Mouse (Mus musculus) frontal cortex, postnatal 25 days (tissue): ENCODE measurements around the gene Olfr887.

Experiments used
- DNase-seq, 2 experiments: peaks; one replicate each; pipeline ENCODE4 v3.0.0; 2022; ENCODE audit warnings: low spot score in 2 of 2

Olfr887 gene

DNA sequence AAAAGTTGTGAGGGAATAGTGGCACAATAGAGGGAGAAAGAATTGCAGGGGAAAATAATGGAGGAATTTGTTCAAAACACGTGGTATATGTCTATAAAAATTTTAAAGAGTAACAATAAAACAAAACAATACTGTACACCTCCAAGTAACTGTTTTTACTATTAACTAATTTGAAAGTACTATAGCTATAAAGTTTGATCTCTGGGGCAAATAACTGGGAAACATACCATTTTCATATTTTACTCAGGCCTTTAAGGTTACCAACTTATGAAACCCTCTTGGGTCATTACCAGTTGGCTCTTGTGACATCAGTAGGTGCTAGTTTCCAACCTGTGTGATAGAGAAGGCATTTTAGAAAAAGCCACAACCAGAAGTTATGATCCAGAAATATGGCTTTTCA is at the start of gene Olfr887:
TSS of gene Olfr887 (plus strand) at position 301 of the 400 bp plus-strand sequence.
- DNase-seq, result no peak

DNA sequence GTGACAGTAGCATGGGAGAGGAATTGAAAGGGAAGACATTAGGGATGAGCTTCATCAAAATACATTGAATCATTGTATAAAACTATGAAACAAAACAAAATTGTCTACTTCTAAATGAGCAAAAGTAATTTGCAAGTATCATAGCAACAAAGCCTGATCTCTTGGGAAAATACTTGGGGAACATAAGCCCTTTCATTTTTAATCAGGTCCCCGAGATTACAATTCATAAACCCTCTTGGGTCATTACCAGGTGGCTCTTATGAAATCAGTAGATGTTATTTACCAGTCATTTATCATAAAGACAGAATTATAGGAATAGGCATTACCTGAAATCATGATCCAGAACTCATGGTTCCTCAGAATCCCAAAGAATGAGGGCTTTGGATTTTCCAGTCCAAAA is 37.6 kb upstream of the Olfr887 start, which contains the start of gene Olfr884:
TSS of gene Olfr884 (plus strand) at position 301 of the 400 bp plus-strand sequence.
- DNase-seq, result no peak

GRCm38 (mm10) chr9:38061022-38061421 is 22.9 kb upstream of the Olfr887 start, which contains the start of gene Olfr885:
Gene Olfr885 (plus strand): TSS chr9:38061322.
- DNase-seq, result no peak

DNA sequence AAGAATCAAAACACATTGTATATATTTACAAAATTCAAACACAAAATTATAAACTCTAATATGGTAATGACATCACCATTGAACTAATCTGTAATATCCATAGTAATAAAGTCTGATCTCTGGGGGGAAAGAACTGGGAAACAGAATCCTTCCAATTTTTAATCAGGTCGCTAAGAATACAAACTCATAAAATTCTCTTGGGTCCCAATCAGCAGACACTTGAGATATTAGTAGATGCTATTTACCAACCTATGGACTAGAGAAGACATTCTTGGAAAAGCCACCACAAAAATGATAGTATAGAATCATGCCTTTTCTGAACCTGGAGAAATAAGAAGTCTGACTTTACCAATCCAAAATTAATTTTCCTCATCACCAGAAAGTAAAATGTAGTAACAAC is 24.0 kb downstream of the Olfr887 start, which contains the start of gene Olfr888:
TSS of gene Olfr888 (plus strand) at position 301 of the 400 bp plus-strand sequence.
- no peak for DNase-seq

DNA sequence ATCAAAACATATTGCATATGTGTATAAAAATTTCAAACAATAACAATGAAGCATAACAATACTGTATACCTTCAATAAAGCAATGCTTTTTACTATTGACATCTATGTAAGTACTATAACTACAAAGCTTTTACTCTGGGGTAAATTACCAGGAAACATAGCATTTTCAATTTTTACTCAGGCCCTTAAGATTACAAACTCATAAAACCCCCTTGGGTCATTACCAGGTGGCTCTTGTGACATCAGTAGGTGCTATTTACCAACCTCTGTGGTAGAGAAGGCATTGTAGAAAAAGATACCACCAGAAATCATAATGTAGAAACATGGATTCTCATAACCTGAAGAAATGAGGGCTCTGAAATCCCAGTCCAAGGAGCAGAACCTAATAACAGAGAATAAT is 31.0 kb downstream of the Olfr887 start, which contains the start of gene Olfr889:
TSS of gene Olfr889 (plus strand) at position 301 of the 400 bp plus-strand sequence.
- no peak for DNase-seq
